Mouse (Mus musculus): ENCODE measurements at regions not wholly inside any gene's neighbourhood (a gene's known extent, or its start where the extent isn't known, plus 50 kb on each side); places are given as distances from the start of the nearest gene placed in this dataset.
"Not testable (repeated sequence)": the region's sequence is repeated elsewhere in the genome, so short reads cannot be mapped to it uniquely, and the experiment has no call there.

DNA sequence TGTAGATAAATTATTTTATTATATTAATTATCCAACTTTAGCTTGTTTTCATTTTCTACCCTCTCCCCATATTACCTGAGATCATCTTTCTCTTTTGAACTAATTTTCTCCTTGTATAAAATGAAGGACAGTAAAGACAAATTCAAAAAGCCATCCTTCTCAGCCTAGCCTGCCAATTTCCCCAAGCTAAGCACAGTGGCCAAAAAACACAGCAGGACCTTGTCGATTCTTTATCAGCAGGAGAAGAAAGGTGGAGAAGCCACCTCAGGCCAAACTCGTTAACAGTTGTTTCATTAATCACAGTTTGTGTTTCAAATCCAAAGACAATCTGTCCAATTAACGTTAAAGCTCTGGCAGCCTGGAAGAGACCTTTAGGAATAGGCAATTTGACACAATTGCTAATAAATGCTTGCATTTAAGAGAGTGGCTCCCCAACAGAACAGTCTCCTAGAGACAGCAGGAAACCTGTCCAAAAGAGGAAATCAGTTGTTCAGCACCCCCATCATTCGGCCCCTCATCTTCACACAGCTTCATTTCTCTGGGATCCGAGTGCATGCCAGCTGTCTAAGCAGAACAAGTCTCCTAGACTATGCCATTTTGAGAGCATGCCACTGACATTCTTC lies 135.7 kb upstream of the Tlr4 start:
- DNase-seq (ENCODE audit: low spot score) (no peak), ATAC-seq (ENCODE audit: insufficient read depth, low FRiP score, low TSS enrichment) (no peak)
- H3K36me3 ChIP-seq (ENCODE audit: control insufficient read depth, insufficient read depth, low read length), result no peaks in the 10 kb centered on the region
- no peak overlapping the region for H3K9ac ChIP-seq (ENCODE audit: low read length)
- no peaks in the 10 kb centered on the region for H3K4me1 ChIP-seq (ENCODE audit: control insufficient read depth, insufficient read depth, low read length)
- H3K27me3 ChIP-seq (ENCODE audit: control insufficient read depth, insufficient read depth, low read length), result no peaks in the 10 kb centered on the region
- no peak overlapping the region for H3K4me3 ChIP-seq (ENCODE audit: low read depth, low read length)
- 56% methylated on average over 5 of the region's 5 CpGs for whole genome bisulfite sequencing
- H3K4me2 ChIP-seq (ENCODE audit: low read depth), result no peak overlapping the region
- no peak overlapping the region for H3K27ac ChIP-seq (ENCODE audit: low read depth, low read length)
- H3K9me3 ChIP-seq (ENCODE audit: control insufficient read depth, low read length), result no peaks in the 10 kb centered on the region

DNA sequence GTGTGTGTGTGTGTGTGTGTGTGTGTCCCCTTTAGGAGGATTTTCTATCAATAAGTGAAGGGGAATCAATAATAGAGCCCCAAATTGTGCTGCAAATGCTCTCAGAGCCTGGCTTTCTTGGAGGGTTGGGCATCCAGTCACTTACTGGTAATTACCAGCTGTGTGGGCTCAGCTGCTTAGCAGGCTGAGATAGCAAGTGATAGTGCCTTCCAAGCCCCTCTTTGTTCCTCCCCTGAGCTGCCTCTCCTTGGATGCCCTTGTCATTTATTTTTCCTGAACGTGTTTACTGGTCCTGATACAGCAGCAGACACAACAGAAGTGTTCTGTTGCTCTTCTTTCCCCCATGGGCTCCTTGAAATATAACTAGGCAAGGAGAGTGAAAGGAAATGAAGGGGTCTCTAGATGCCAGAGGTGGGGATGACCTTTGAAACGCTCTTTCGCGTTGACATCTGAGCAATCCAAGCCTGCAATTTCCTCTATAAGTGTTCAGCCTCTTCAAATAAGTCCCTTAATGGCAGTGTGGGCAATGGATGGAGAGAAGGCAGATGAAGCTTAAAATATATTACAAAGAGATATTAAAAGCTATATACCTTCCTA lies 133.3 kb upstream of the Tlr4 start:
- Histone ChIP-seq H3K9me3 (ENCODE audit: control insufficient read depth, low read length) (no peaks in the 10 kb centered on the region), H3K9ac (ENCODE audit: low read length) (no peak overlapping the region), H3K36me3 (ENCODE audit: control insufficient read depth, insufficient read depth, low read length) (no peaks in the 10 kb centered on the region), H3K4me3 (ENCODE audit: low read depth, low read length) (no peak overlapping the region), H3K4me1 (ENCODE audit: control insufficient read depth, insufficient read depth, low read length) (no peaks in the 10 kb centered on the region), H3K4me2 (ENCODE audit: low read depth) (no peak overlapping the region), H3K27ac (ENCODE audit: low read depth, low read length) (no peak overlapping the region), H3K27me3 (ENCODE audit: control insufficient read depth, insufficient read depth, low read length) (no peaks in the 10 kb centered on the region)
- WGBS, result 62% methylated on average over 4 of the region's 4 CpGs
- ATAC-seq (ENCODE audit: insufficient read depth, low FRiP score, low TSS enrichment) (no peak), DNase-seq (ENCODE audit: low spot score) (no peak)

GRCm38 (mm10) chr4:66715821-66716760 lies 111.3 kb upstream of the Tlr4 start:
- Histone ChIP-seq H3K4me2 (ENCODE audit: low read depth) (no peak overlapping the region), H3K9me3 (ENCODE audit: control insufficient read depth, low read length) (no peaks in the 10 kb centered on the region), H3K9ac (ENCODE audit: low read length) (no peak overlapping the region), H3K4me1 (ENCODE audit: control insufficient read depth, insufficient read depth, low read length) (no peaks in the 10 kb centered on the region), H3K27me3 (ENCODE audit: control insufficient read depth, insufficient read depth, low read length) (no peaks in the 10 kb centered on the region), H3K4me3 (ENCODE audit: low read depth, low read length) (no peak overlapping the region), H3K27ac (ENCODE audit: low read depth, low read length) (no peak overlapping the region), H3K36me3 (ENCODE audit: control insufficient read depth, insufficient read depth, low read length) (no peaks in the 10 kb centered on the region)
- ATAC-seq (ENCODE audit: insufficient read depth, low FRiP score, low TSS enrichment) (peak; percentile 84), DNase-seq (ENCODE audit: low spot score) (peak; percentile 20)
- 71% methylated on average over 6 of the region's 6 CpGs for WGBS

DNA sequence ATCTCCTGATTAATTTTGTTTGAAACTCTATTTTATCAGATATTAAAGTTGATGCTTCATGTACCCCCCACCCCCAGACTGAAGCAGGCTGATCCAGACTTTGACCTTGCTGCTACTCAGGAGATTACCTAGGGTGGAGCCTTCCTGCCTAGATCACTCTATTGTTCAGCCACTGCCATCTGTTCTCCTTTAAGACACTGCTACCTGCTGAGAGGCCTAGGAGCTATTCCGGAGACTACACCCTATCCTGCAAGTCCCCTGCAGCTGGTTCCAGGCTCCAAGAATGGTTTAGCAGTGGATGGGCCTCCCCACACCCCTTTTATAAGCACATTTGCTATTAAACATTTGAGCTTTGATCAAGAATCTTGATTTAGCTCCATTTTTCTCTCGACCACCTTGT lies 90.0 kb upstream of the Tlr4 start:
- H3K4me2 ChIP-seq (ENCODE audit: low read depth), result no peak overlapping the region
- 29% methylated on average over 2 of the region's 2 CpGs for WGBS
- no peak overlapping the region for H3K27ac ChIP-seq (ENCODE audit: low read depth, low read length)
- no peak overlapping the region for H3K4me3 ChIP-seq (ENCODE audit: low read depth, low read length)
- no peak overlapping the region for H3K9ac ChIP-seq (ENCODE audit: low read length)
- no peak for ATAC-seq (ENCODE audit: insufficient read depth, low FRiP score, low TSS enrichment)
- H3K4me1 ChIP-seq (ENCODE audit: control insufficient read depth, insufficient read depth, low read length), result no peaks in the 10 kb centered on the region
- DNase-seq (ENCODE audit: low spot score), result no peak
- no peaks in the 10 kb centered on the region for H3K36me3 ChIP-seq (ENCODE audit: control insufficient read depth, insufficient read depth, low read length)
- H3K9me3 ChIP-seq (ENCODE audit: control insufficient read depth, low read length), result no peaks in the 10 kb centered on the region
- no peaks in the 10 kb centered on the region for H3K27me3 ChIP-seq (ENCODE audit: control insufficient read depth, insufficient read depth, low read length)

GRCm38 (mm10) chr4:66743421-66743820 lies 84.0 kb upstream of the Tlr4 start:
- not testable (repeated sequence) for ATAC-seq (ENCODE audit: insufficient read depth, low FRiP score, low TSS enrichment); H3K9ac ChIP-seq (ENCODE audit: low read length); H3K4me2 ChIP-seq (ENCODE audit: low read depth); H3K4me1 ChIP-seq (ENCODE audit: control insufficient read depth, insufficient read depth, low read length); DNase-seq (ENCODE audit: low spot score); H3K4me3 ChIP-seq (ENCODE audit: low read depth, low read length); H3K9me3 ChIP-seq (ENCODE audit: control insufficient read depth, low read length); H3K36me3 ChIP-seq (ENCODE audit: control insufficient read depth, insufficient read depth, low read length); H3K27ac ChIP-seq (ENCODE audit: low read depth, low read length); H3K27me3 ChIP-seq (ENCODE audit: control insufficient read depth, insufficient read depth, low read length)
- WGBS, result 93% methylated on average over 19 of the region's 19 CpGs

DNA sequence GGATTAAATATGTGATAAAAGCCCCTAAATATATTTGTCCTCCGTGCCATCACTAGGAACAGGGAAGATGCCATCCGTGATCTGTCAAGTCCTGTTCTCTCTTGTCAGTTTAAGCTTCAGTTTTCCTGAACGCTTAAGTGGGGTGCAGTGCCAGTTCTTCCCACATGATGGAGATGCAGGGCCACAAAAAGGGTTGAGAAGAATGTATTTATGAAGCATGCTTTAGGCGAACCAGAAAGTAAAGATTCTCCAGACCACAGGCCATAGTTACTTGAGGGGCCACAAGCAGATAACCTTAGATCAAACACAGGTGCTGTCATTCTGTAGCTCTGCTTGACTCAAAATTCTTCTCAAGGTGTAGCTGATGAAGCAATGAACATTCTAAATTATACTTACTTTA lies 58.6 kb upstream of the Tlr4 start:
- 47% methylated on average over 4 of the region's 4 CpGs for WGBS
- H3K27me3 ChIP-seq (ENCODE audit: control insufficient read depth, insufficient read depth, low read length), result no peaks in the 10 kb centered on the region
- ATAC-seq (ENCODE audit: insufficient read depth, low FRiP score, low TSS enrichment), result peak; percentile 54; the same call in 1 of the 2 replicates
- H3K4me3 ChIP-seq (ENCODE audit: low read depth, low read length), result no peak overlapping the region
- H3K27ac ChIP-seq (ENCODE audit: low read depth, low read length), result no peak overlapping the region
- H3K36me3 ChIP-seq (ENCODE audit: control insufficient read depth, insufficient read depth, low read length), result no peaks in the 10 kb centered on the region
- H3K4me1 ChIP-seq (ENCODE audit: control insufficient read depth, insufficient read depth, low read length), result no peaks in the 10 kb centered on the region
- no peak overlapping the region for H3K9ac ChIP-seq (ENCODE audit: low read length)
- peak; percentile 53 for DNase-seq (ENCODE audit: low spot score)
- H3K9me3 ChIP-seq (ENCODE audit: control insufficient read depth, low read length), result no peaks in the 10 kb centered on the region
- no peak overlapping the region for H3K4me2 ChIP-seq (ENCODE audit: low read depth)

All from neural tube, embryonic 11.5 days (tissue).